Comparison of ENCODE assay signal across 8 mouse cellular contexts in the genomic region with DNA sequence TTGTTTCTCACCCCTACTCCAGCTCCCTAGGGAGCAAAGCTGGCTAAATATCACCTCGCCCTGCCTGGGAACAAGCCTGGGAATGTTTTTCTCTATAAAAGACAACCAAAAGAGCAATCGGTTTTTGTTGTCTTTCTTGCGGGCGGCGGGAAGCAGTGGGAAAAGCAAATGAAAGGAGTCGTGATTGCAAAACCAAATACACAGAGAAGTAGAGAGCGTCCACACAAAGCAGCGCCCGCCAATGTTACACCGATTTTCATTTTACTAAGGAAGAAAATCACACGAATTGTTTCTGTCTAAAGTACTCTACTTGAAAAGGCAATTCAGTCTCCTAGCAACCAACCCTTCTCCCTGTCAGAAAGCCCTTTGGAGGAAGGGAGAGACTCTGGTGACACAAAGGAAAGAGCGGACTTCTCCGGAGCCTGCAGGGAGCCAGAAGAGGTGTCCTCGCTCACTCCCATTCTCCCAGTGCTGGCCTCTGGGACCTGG. TPM values are rescaled to one million over a fixed set of nuclear protein-coding genes. Genes with fewer than 3 reads are reported as not detected.
DNase-seq lines count a peak whose midpoint lies in the region; ATAC-seq and TF ChIP-seq lines count a peak whose summit lies in the region.

No protein-coding gene starts in this region.

- H3K9me3 ChIP-seq in kidney, postnatal 0 days (replicated peaks; ENCODE audit: low read length), result no peaks in the 10 kb centered on the region
- no peaks in the 10 kb centered on the region for H3K9me3 ChIP-seq in embryonic facial prominence, embryonic 15.5 days (replicated peaks)
- no peaks in the 10 kb centered on the region for H3K9me3 ChIP-seq in limb, embryonic 13.5 days
- H3K9me3 ChIP-seq in neural tube, embryonic 15.5 days (replicated peaks), result no peaks in the 10 kb centered on the region

- peak overlapping the region; percentile 49 for H3K4me2 ChIP-seq in kidney, postnatal 0 days (ENCODE audit: low read length)
- peak overlapping the region; percentile 44 for H3K4me2 ChIP-seq in embryonic facial prominence, embryonic 15.5 days (replicated peaks)
- H3K4me2 ChIP-seq in limb, embryonic 13.5 days (replicated peaks), result peak overlapping the region; percentile 48
- peak overlapping the region; percentile 61 for H3K4me2 ChIP-seq in neural tube, embryonic 15.5 days

- H3K4me1 ChIP-seq in kidney, postnatal 0 days (replicated peaks; ENCODE audit: insufficient read depth, low read length), result no peaks in the 10 kb centered on the region
- peaks cover 6% of the 10 kb centered on the region for H3K4me1 ChIP-seq in embryonic facial prominence, embryonic 15.5 days
- peaks cover 7% of the 10 kb centered on the region; the same call in 1 of the 2 replicates for H3K4me1 ChIP-seq in limb, embryonic 13.5 days
- H3K4me1 ChIP-seq in neural tube, embryonic 15.5 days, result peaks cover 30% of the 10 kb centered on the region

- 0 out of 2 replicates have a peak overlapping the region, but pooled peaks have one; percentile 13 for H3K9ac ChIP-seq in kidney, postnatal 0 days (ENCODE audit: low read depth, low read length)
- 0 out of 2 replicates have a peak overlapping the region, but pooled peaks have one; percentile 7 for H3K9ac ChIP-seq in embryonic facial prominence, embryonic 15.5 days
- peak overlapping the region; percentile 48; the same call in 1 of the 2 replicates for H3K9ac ChIP-seq in limb, embryonic 13.5 days
- 0 out of 2 replicates have a peak overlapping the region, but pooled peaks have one; percentile 21 for H3K9ac ChIP-seq in neural tube, embryonic 15.5 days (replicated peaks)

- WGBS in kidney, postnatal 0 days, result 8% methylated on average over 14 of the region's 14 CpGs
- WGBS in embryonic facial prominence, embryonic 15.5 days, result 18% methylated on average over 14 of the region's 14 CpGs
- 23% methylated on average over 14 of the region's 14 CpGs for WGBS in limb, embryonic 13.5 days
- WGBS in neural tube, embryonic 15.5 days, result 3% methylated on average over 14 of the region's 14 CpGs

- H3K27me3 ChIP-seq in kidney, postnatal 0 days (ENCODE audit: insufficient read depth, low read length), result no peaks in the 10 kb centered on the region
- H3K27me3 ChIP-seq in embryonic facial prominence, embryonic 15.5 days, result no peaks in the 10 kb centered on the region
- H3K27me3 ChIP-seq in limb, embryonic 13.5 days, result peaks cover 12% of the 10 kb centered on the region
- H3K27me3 ChIP-seq in neural tube, embryonic 15.5 days (replicated peaks), result no peaks in the 10 kb centered on the region

- ATAC-seq in kidney, postnatal 0 days (replicated peaks; ENCODE audit: low FRiP score, low read depth), result no peak
- no peak for ATAC-seq in embryonic facial prominence, embryonic 15.5 days (ENCODE audit: insufficient number of reproducible peaks, low FRiP score, low TSS enrichment, low read depth)
- ATAC-seq in limb, embryonic 13.5 days (ENCODE audit: low FRiP score, low read depth), result 0 out of 2 replicates have a peak, but pooled peaks have one; percentile 36
- peak; percentile 78 for ATAC-seq in neural tube, embryonic 15.5 days (ENCODE audit: low FRiP score)
- ATAC-seq in monocyte, adult 5-6 weeks (replicated peaks; ENCODE audit: insufficient number of reproducible peaks, low FRiP score, low TSS enrichment, poor library complexity, severe bottlenecking), result no peak

- H3K4me3 ChIP-seq in kidney, postnatal 0 days (replicated peaks; ENCODE audit: low read depth, low read length), result 0 out of 2 replicates have a peak overlapping the region, but pooled peaks have one; percentile 9
- peak overlapping the region; percentile 23 for H3K4me3 ChIP-seq in embryonic facial prominence, embryonic 15.5 days (replicated peaks)
- H3K4me3 ChIP-seq in limb, embryonic 13.5 days, result peak overlapping the region; percentile 14
- H3K4me3 ChIP-seq in neural tube, embryonic 15.5 days (replicated peaks), result peak overlapping the region; percentile 31

- TF ChIP-seq CTCF in kidney, postnatal 0 days (IDR thresholded peaks at IDR 0.05; ENCODE audit: low read depth), result no peak

- H3K36me3 ChIP-seq in kidney, postnatal 0 days (ENCODE audit: insufficient read depth, low read length), result no peaks in the 10 kb centered on the region
- no peaks in the 10 kb centered on the region for H3K36me3 ChIP-seq in embryonic facial prominence, embryonic 15.5 days
- no peaks in the 10 kb centered on the region for H3K36me3 ChIP-seq in limb, embryonic 13.5 days
- H3K36me3 ChIP-seq in neural tube, embryonic 15.5 days, result no peaks in the 10 kb centered on the region

- H3K27ac ChIP-seq in kidney, postnatal 0 days, result no peak overlapping the region
- no peak overlapping the region for H3K27ac ChIP-seq in embryonic facial prominence, embryonic 15.5 days (replicated peaks)
- no peak overlapping the region for H3K27ac ChIP-seq in limb, embryonic 13.5 days
- H3K27ac ChIP-seq in neural tube, embryonic 15.5 days (replicated peaks), result peak overlapping the region; percentile 72

- DNase-seq in kidney, postnatal 0 days (ENCODE audit: low spot score), result peak; percentile 27
- no peak for DNase-seq in kidney, postnatal 36 days
- DNase-seq in urinary bladder, postnatal 36 days (ENCODE audit: low spot score in 2 of 2), result no peak
- no peak for DNase-seq in spleen, postnatal 14 days (ENCODE audit: low spot score in 2 of 2)

RNA-seq across cellular contexts. Expression of a gene that starts 29.2 kb away (rescaled TPM):
- polyA plus RNA-seq in kidney, postnatal 0 days (2015; fragmentation: Nextera tagmentation; extraction: Ambion mirVana), result 0.03 and 0.05 TPM in 2 replicates
- 1.1 and 1.2 TPM in 2 replicates for polyA plus RNA-seq in embryonic facial prominence, embryonic 15.5 days (2015; fragmentation: Nextera tagmentation; extraction: Ambion mirVana)
- 0.72 and 0.84 TPM in 2 replicates for polyA plus RNA-seq in limb, embryonic 13.5 days (2015; fragmentation: Nextera tagmentation; extraction: Ambion mirVana)
- 1.1 and 1.2 TPM in 2 replicates for polyA plus RNA-seq in neural tube, embryonic 15.5 days (2015; fragmentation: Nextera tagmentation; extraction: Ambion mirVana)
- not detected in 3 replicates for total RNA-seq in monocyte, adult 5-6 weeks (2017)

RNA-seq across cellular contexts. Expression of a gene that starts 43.3 kb away (rescaled TPM):
- polyA plus RNA-seq in kidney, postnatal 0 days (2015; fragmentation: Nextera tagmentation; extraction: Ambion mirVana), result 70.4 and 76.8 TPM in 2 replicates
- 91.1 and 94.3 TPM in 2 replicates for polyA plus RNA-seq in embryonic facial prominence, embryonic 15.5 days (2015; fragmentation: Nextera tagmentation; extraction: Ambion mirVana)
- 115 TPM in 2 replicates for polyA plus RNA-seq in limb, embryonic 13.5 days (2015; fragmentation: Nextera tagmentation; extraction: Ambion mirVana)
- 92.6 and 97.6 TPM in 2 replicates for polyA plus RNA-seq in neural tube, embryonic 15.5 days (2015; fragmentation: Nextera tagmentation; extraction: Ambion mirVana)
- total RNA-seq in monocyte, adult 5-6 weeks (2017), result 57.3 to 72.2 TPM (median 57.9 TPM) in 3 replicates

RNA-seq across cellular contexts. Expression of a gene that starts 48.9 kb away (rescaled TPM):
- 2.4 and 3.3 TPM in 2 replicates for polyA plus RNA-seq in kidney, postnatal 0 days (2015; fragmentation: Nextera tagmentation; extraction: Ambion mirVana)
- polyA plus RNA-seq in embryonic facial prominence, embryonic 15.5 days (2015; fragmentation: Nextera tagmentation; extraction: Ambion mirVana), result 0.05 TPM in 1 of 2 replicates, not detected in the other
- polyA plus RNA-seq in limb, embryonic 13.5 days (2015; fragmentation: Nextera tagmentation; extraction: Ambion mirVana), result 0.78 TPM in 1 of 2 replicates, not detected in the other
- 0.20 and 1.1 TPM in 2 replicates for polyA plus RNA-seq in neural tube, embryonic 15.5 days (2015; fragmentation: Nextera tagmentation; extraction: Ambion mirVana)
- total RNA-seq in monocyte, adult 5-6 weeks (2017), result not detected in 3 replicates

Comparison
In these comparisons a context has a peak if more than half of its experiments do, and no peak if none do; other contexts are left out.
1. ATAC-seq: peak in limb, embryonic 13.5 days (single experiment) and neural tube, embryonic 15.5 days (single experiment); none in kidney, postnatal 0 days (single experiment), embryonic facial prominence, embryonic 15.5 days (single experiment) and monocyte, adult 5-6 weeks (single experiment).
2. Peak in every context shown above with its lines, with median percentiles within 50 percentile points of each other: H3K4me2 ChIP-seq, H3K4me3 ChIP-seq and H3K9ac ChIP-seq.